Mouse (Mus musculus): ENCODE results near the gene Syt6. TPM values are rescaled to one million over a fixed set of nuclear protein-coding genes. Genes with fewer than 3 reads are reported as not detected.

Gene Syt6
- polyA plus RNA-seq, 1 experiment from 2014 or later: 7.2 TPM

DNA sequence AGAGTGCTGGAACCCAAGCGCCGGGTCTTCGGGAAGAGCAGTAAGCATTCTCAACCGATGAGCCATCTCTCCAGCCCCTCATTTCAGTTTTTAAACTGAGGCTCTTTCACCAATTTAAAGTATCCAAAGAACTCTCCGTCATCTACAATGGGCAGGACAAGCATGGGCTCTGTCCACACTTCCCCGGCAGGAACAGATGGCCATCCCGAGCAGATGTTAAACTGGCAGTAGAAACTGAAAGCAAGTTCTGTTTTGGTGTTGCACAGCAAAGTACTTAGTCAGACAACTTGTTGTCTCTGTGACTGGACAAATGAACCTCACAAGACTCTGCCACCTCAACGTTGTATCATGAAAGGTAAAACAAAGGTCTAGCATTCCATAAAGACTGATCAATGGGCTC is 86.7 kb downstream of the Syt6 start:
- Histone ChIP-seq H3K36me3 (no peaks in the 10 kb centered on the region), H3K27me3 (replicated peaks) (no peaks in the 10 kb centered on the region), H3K4me2 (replicated peaks) (no peak overlapping the region), H3K9me3 (no peaks in the 10 kb centered on the region), H3K9ac (no peak overlapping the region), H3K4me1 (peaks cover 8% of the 10 kb centered on the region), H3K27ac (no peak overlapping the region), H3K4me3 (no peak overlapping the region)
- WGBS: 84% methylated on average over 8 of the region's 8 CpGs
- no peak for ATAC-seq (ENCODE audit: low FRiP score, low read depth)

DNA sequence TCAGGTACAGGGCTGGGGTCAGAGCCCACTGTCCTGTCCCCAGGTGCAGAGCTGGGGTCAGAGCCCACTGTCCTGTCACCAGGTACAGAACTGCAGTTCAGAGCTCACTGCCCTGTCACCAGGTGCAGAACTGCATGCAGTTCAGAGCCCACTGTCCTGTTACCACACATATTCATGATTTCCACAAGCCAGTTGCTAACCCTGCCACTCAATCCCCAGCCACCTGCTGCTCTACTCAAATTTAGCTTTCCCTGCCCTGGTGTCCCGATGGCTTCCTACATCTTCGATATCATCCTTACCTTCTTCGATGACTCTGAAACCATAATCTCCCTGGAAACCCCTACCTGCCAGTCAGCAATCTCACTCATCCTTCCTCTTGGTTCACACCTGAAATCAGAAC is 88.4 kb downstream of the Syt6 start:
- Histone ChIP-seq H3K9me3 (no peaks in the 10 kb centered on the region), H3K4me1 (no peaks in the 10 kb centered on the region), H3K4me2 (replicated peaks) (no peak overlapping the region), H3K9ac (no peak overlapping the region), H3K36me3 (no peaks in the 10 kb centered on the region), H3K27me3 (replicated peaks) (no peaks in the 10 kb centered on the region), H3K4me3 (no peak overlapping the region), H3K27ac (no peak overlapping the region)
- WGBS: 91% methylated on average over 3 of the region's 3 CpGs
- ATAC-seq (ENCODE audit: low FRiP score, low read depth): no peak

DNA sequence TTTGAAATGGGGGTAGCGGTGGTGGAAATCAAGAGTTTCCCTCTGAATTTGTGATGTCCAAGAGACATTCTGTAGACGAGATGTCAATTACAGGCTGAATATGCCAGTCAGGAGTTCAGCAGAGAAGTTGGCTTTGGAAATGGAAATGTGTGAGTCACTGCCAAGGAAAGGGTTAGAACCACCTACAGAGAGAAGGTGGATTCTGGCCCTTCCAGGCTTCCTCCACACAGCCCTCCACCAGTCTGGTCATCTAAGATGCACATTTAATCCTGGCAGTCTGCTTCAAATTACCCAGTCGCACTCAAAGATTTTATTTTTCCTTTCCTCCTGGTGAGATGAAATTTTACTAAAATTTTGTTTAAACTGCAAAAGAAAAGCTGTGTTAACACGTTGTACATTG is 97.1 kb downstream of the Syt6 start:
- no peak overlapping the region for H3K4me3 ChIP-seq
- no peak overlapping the region for H3K4me2 ChIP-seq (replicated peaks)
- ATAC-seq (ENCODE audit: low FRiP score, low read depth): no peak
- WGBS: 83% methylated on average over 4 of the region's 4 CpGs
- no peak overlapping the region for H3K27ac ChIP-seq
- H3K4me1 ChIP-seq: peaks cover 4% of the 10 kb centered on the region; the same call in 1 of the 2 replicates
- H3K9me3 ChIP-seq: 0 out of 2 replicates have a peak, but pooled peaks cover 4% of the 10 kb centered on the region
- no peaks in the 10 kb centered on the region for H3K36me3 ChIP-seq
- no peaks in the 10 kb centered on the region for H3K27me3 ChIP-seq (replicated peaks)
- no peak overlapping the region for H3K9ac ChIP-seq

DNA sequence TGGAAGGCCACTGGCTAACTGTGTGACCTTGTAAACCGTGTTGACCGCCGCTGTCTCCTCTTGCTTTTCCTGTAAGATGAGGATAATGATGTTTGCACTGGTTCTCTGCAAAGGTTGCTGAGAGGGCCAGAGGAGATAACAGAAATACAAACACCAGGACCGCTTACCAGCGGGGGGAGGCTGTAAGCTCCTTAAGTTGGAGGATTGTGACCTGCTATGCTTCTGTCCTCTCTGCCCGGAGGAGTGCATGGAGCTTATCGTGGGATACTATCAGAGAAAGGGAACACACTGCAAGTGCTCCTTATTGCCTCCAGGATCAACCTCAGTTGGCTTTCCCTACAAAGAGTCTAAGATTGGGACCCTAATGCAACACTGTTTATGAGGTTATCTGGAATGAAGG is 97.7 kb downstream of the Syt6 start:
- no peak overlapping the region for H3K27ac ChIP-seq
- peaks cover 4% of the 10 kb centered on the region; the same call in 1 of the 2 replicates for H3K4me1 ChIP-seq
- no peak overlapping the region for H3K9ac ChIP-seq
- H3K4me3 ChIP-seq: no peak overlapping the region
- no peaks in the 10 kb centered on the region for H3K36me3 ChIP-seq
- ATAC-seq (ENCODE audit: low FRiP score, low read depth): no peak
- WGBS: 81% methylated on average over 7 of the region's 7 CpGs
- H3K4me2 ChIP-seq (replicated peaks): no peak overlapping the region
- H3K9me3 ChIP-seq: 0 out of 2 replicates have a peak, but pooled peaks cover 4% of the 10 kb centered on the region
- no peaks in the 10 kb centered on the region for H3K27me3 ChIP-seq (replicated peaks)

GRCm38 (mm10) chr3:103678811-103679210 is 103.8 kb downstream of the Syt6 start:
- no peak for ATAC-seq (ENCODE audit: low FRiP score, low read depth)
- 19% methylated on average over 6 of the region's 6 CpGs for WGBS
- H3K9me3 ChIP-seq: no peaks in the 10 kb centered on the region
- peaks cover 12% of the 10 kb centered on the region for H3K4me1 ChIP-seq
- H3K36me3 ChIP-seq: no peaks in the 10 kb centered on the region
- no peak overlapping the region for H3K9ac ChIP-seq
- H3K4me3 ChIP-seq: no peak overlapping the region
- H3K27ac ChIP-seq: no peak overlapping the region
- no peaks in the 10 kb centered on the region for H3K27me3 ChIP-seq (replicated peaks)
- H3K4me2 ChIP-seq (replicated peaks): no peak overlapping the region

- H3K4me3 ChIP-seq: no peak overlapping the region
- 49% methylated on average over 4 of the region's 4 CpGs for WGBS
- no peak for ATAC-seq (ENCODE audit: low FRiP score, low read depth)
Measured at GRCm38 (mm10) chr3:103682473-103682872, 107.4 kb downstream of the Syt6 start.

GRCm38 (mm10) chr3:103683234-103683965 is 108.4 kb downstream of the Syt6 start:
- peak; percentile 54 for ATAC-seq (ENCODE audit: low FRiP score, low read depth)
- no peak overlapping the region for H3K4me3 ChIP-seq
- no peak overlapping the region for H3K27ac ChIP-seq
- H3K4me1 ChIP-seq: peaks cover 13% of the 10 kb centered on the region
- H3K9me3 ChIP-seq: no peaks in the 10 kb centered on the region
- no peaks in the 10 kb centered on the region for H3K36me3 ChIP-seq
- 1% methylated on average over 21 of the region's 21 CpGs for WGBS
- peak overlapping the region; percentile 48 for H3K4me2 ChIP-seq (replicated peaks)
- no peaks in the 10 kb centered on the region for H3K27me3 ChIP-seq (replicated peaks)
- H3K9ac ChIP-seq: no peak overlapping the region

More at GRCm38 (mm10) chr3:103682473-103682872, 107.4 kb downstream of the Syt6 start:
- peaks cover 13% of the 10 kb centered on the region for H3K4me1 ChIP-seq
- H3K36me3 ChIP-seq: no peaks in the 10 kb centered on the region
- H3K27me3 ChIP-seq (replicated peaks): no peaks in the 10 kb centered on the region
- H3K9me3 ChIP-seq: no peaks in the 10 kb centered on the region
- no peak overlapping the region for H3K4me2 ChIP-seq (replicated peaks)
- no peak overlapping the region for H3K9ac ChIP-seq
- H3K27ac ChIP-seq: no peak overlapping the region

GRCm38 (mm10) chr3:103683966-103684319 is 108.9 kb downstream of the Syt6 start:
- no peak for ATAC-seq (ENCODE audit: low FRiP score, low read depth)
- Histone ChIP-seq H3K27me3 (replicated peaks) (no peaks in the 10 kb centered on the region), H3K9ac (no peak overlapping the region), H3K4me1 (peaks cover 13% of the 10 kb centered on the region), H3K4me2 (replicated peaks) (peak overlapping the region; percentile 48), H3K36me3 (no peaks in the 10 kb centered on the region), H3K27ac (no peak overlapping the region), H3K4me3 (no peak overlapping the region), H3K9me3 (no peaks in the 10 kb centered on the region)
- 29% methylated on average over 5 of the region's 5 CpGs for WGBS

DNA sequence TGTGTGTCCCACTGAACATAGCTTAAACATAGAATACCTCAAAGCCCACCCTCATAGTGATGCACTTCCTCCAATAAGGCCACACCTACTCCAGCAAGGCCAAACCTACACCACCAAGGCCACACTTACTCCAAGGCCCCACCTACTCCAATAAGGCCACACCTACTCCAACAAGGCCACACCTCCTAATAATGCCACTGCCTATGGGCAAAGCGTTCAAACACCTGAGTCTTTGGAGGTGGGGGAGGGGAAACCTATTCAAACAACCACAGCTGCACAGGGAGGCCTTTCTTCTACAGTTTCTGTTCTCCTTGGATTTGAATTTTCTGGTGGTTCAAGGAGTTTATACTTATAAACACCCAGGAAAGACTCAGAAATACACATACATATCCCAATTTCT is 114.0 kb downstream of the Syt6 start:
- Histone ChIP-seq H3K9me3 (no peaks in the 10 kb centered on the region), H3K4me1 (no peaks in the 10 kb centered on the region), H3K36me3 (no peaks in the 10 kb centered on the region), H3K27me3 (replicated peaks) (no peaks in the 10 kb centered on the region), H3K4me3 (no peak overlapping the region), H3K9ac (no peak overlapping the region), H3K4me2 (replicated peaks) (no peak overlapping the region), H3K27ac (no peak overlapping the region)
- ATAC-seq (ENCODE audit: low FRiP score, low read depth): no peak
- WGBS: 77% methylated on average over 1 of the region's 1 CpGs

GRCm38 (mm10) chr3:103690506-103690905 is 115.5 kb downstream of the Syt6 start:
- no peaks in the 10 kb centered on the region for H3K36me3 ChIP-seq
- H3K9ac ChIP-seq: no peak overlapping the region
- no peaks in the 10 kb centered on the region for H3K27me3 ChIP-seq (replicated peaks)
- H3K4me1 ChIP-seq: no peaks in the 10 kb centered on the region
- H3K4me3 ChIP-seq: no peak overlapping the region
- ATAC-seq (ENCODE audit: low FRiP score, low read depth): no peak
- H3K9me3 ChIP-seq: no peaks in the 10 kb centered on the region
- H3K27ac ChIP-seq: no peak overlapping the region
- no peak overlapping the region for H3K4me2 ChIP-seq (replicated peaks)
- 82% methylated on average over 3 of the region's 3 CpGs for WGBS

Small RNA genes within 50 kb of the gene (microRNA-seq; reads per million reads assigned to microRNA genes)
- not detected for gene Gm25325

Other genes starting within 250 kb of the Syt6 start
- gene Atg4a-ps, start 70.8 kb downstream of the Syt6 start, polyA plus RNA-seq (2016; fragmentation: Nextera tagmentation; extraction: Ambion mirVana): not detected in 2 replicates
- 15.1 and 15.6 TPM in 2 replicates for gene Olfml3, start 162.8 kb downstream of the Syt6 start, polyA plus RNA-seq (2016; fragmentation: Nextera tagmentation; extraction: Ambion mirVana)
- not detected in 2 replicates for gene Gm10964, start 164.1 kb downstream of the Syt6 start, polyA plus RNA-seq (2016; fragmentation: Nextera tagmentation; extraction: Ambion mirVana)
- 13.1 and 14.0 TPM in 2 replicates for gene Hipk1, start 216.3 kb downstream of the Syt6 start, polyA plus RNA-seq (2016; fragmentation: Nextera tagmentation; extraction: Ambion mirVana)
- gene Dclre1b, start 234.2 kb downstream of the Syt6 start, polyA plus RNA-seq (2016; fragmentation: Nextera tagmentation; extraction: Ambion mirVana): 25.4 and 26.7 TPM in 2 replicates
- 23.8 and 24.0 TPM in 2 replicates for gene Ap4b1, start 234.3 kb downstream of the Syt6 start, polyA plus RNA-seq (2016; fragmentation: Nextera tagmentation; extraction: Ambion mirVana)
- 0.23 and 0.32 TPM in 2 replicates for gene Gm43064, start 234.3 kb downstream of the Syt6 start, polyA plus RNA-seq (2016; fragmentation: Nextera tagmentation; extraction: Ambion mirVana)